ENCODE assay signal across 8 mouse cellular contexts in genomic region chr13:45001911-45002615, GRCm38 (mm10). TPM values are rescaled to one million over a fixed set of nuclear protein-coding genes. Genes with fewer than 3 reads are reported as not detected.
DNase-seq lines count a peak whose midpoint lies in the region; ATAC-seq and TF ChIP-seq lines count a peak whose summit lies in the region.

Dtnbp1 (minus strand) TSS chr13:45002147.

- peak; percentile 32; the same call in 1 of the 2 replicates for TF ChIP-seq POLR2A in testis, adult 2 months (IDR thresholded peaks at IDR 0.05; ENCODE audit: control insufficient read depth, low read depth, low read length)

- peak; percentile 68 for DNase-seq in c-Kit-negative CD71-positive TER-119-positive erythroid progenitor cells, embryonic 14.5 days (ENCODE audit: low read depth, low spot score)
- DNase-seq in forebrain, embryonic 10.5 days (ENCODE audit: extremely low spot score, low spot score): peak; percentile 60
- DNase-seq in kidney, postnatal 25 days: peak; percentile 79 to 89

- no peak for TF ChIP-seq CTCF in testis, adult 2 months (IDR thresholded peaks at IDR 0.05; ENCODE audit: control insufficient read depth, insufficient read depth, insufficient replicate concordance, low read depth, low read length)

- peak within 1 kb of the TSS; percentile 70 for H3K4me3 ChIP-seq in forebrain, embryonic 10.5 days
- H3K4me3 ChIP-seq in heart, embryonic 15.5 days: peak within 1 kb of the TSS; percentile 93
- H3K4me3 ChIP-seq in liver, embryonic 16.5 days (ENCODE audit: low read depth, low read length): peak within 1 kb of the TSS; percentile 77
- peak within 1 kb of the TSS; percentile 85 for H3K4me3 ChIP-seq in neural tube, embryonic 13.5 days
- peak within 1 kb of the TSS; percentile 87 for H3K4me3 ChIP-seq in testis, adult 2 months (ENCODE audit: control insufficient read depth, low read depth, low read length)

- H3K9me3 ChIP-seq in forebrain, embryonic 10.5 days: no peaks in the 10 kb centered on the region
- no peaks in the 10 kb centered on the region for H3K9me3 ChIP-seq in heart, embryonic 15.5 days (replicated peaks)
- H3K9me3 ChIP-seq in liver, embryonic 16.5 days (replicated peaks; ENCODE audit: control insufficient read depth, low read length): no peaks in the 10 kb centered on the region
- no peaks in the 10 kb centered on the region for H3K9me3 ChIP-seq in neural tube, embryonic 13.5 days

- peak within 1 kb of the TSS; percentile 82 for H3K4me2 ChIP-seq in heart, embryonic 15.5 days
- H3K4me2 ChIP-seq in liver, embryonic 16.5 days (ENCODE audit: low read depth, low read length): peak within 1 kb of the TSS; percentile 84
- H3K4me2 ChIP-seq in neural tube, embryonic 13.5 days: peak within 1 kb of the TSS; percentile 87

- WGBS in forebrain, embryonic 10.5 days: under 1% methylated on average over 67 of the region's 68 CpGs
- under 1% methylated on average over 53 of the region's 68 CpGs for WGBS in heart, embryonic 15.5 days
- 1% methylated on average over 33 of the region's 68 CpGs for WGBS in liver, embryonic 16.5 days (ENCODE audit: insufficient replicate concordance)
- under 1% methylated on average over 61 of the region's 68 CpGs for WGBS in neural tube, embryonic 13.5 days

- H3K27ac ChIP-seq in forebrain, embryonic 10.5 days: peak within 1 kb of the TSS; percentile 94
- peak within 1 kb of the TSS; percentile 91 for H3K27ac ChIP-seq in heart, embryonic 15.5 days
- peak within 1 kb of the TSS; percentile 81 for H3K27ac ChIP-seq in liver, embryonic 16.5 days (ENCODE audit: low read length)
- peak within 1 kb of the TSS; percentile 78 for H3K27ac ChIP-seq in neural tube, embryonic 13.5 days (replicated peaks)
- peak within 1 kb of the TSS; percentile 73 for H3K27ac ChIP-seq in testis, adult 2 months (ENCODE audit: control insufficient read depth, insufficient read depth, low read depth, low read length)

- peaks cover 8% of the 10 kb centered on the region for H3K36me3 ChIP-seq in forebrain, embryonic 10.5 days (replicated peaks)
- no peaks in the 10 kb centered on the region for H3K36me3 ChIP-seq in heart, embryonic 15.5 days
- no peaks in the 10 kb centered on the region for H3K36me3 ChIP-seq in liver, embryonic 16.5 days (ENCODE audit: control insufficient read depth, insufficient read depth)
- H3K36me3 ChIP-seq in neural tube, embryonic 13.5 days: peaks cover 6% of the 10 kb centered on the region; the same call in 1 of the 2 replicates
- H3K36me3 ChIP-seq in testis, adult 2 months (ENCODE audit: control insufficient read depth, insufficient read depth, low read length): no peaks in the 10 kb centered on the region; the same call in none of the 2 replicates

- H3K4me1 ChIP-seq in forebrain, embryonic 10.5 days: peaks cover 30% of the 10 kb centered on the region
- H3K4me1 ChIP-seq in heart, embryonic 15.5 days (replicated peaks): peaks cover 36% of the 10 kb centered on the region
- H3K4me1 ChIP-seq in liver, embryonic 16.5 days (ENCODE audit: control insufficient read depth, low read depth, low read length): peaks cover 8% of the 10 kb centered on the region
- H3K4me1 ChIP-seq in neural tube, embryonic 13.5 days (replicated peaks): peaks cover 31% of the 10 kb centered on the region
- peaks cover 6% of the 10 kb centered on the region for H3K4me1 ChIP-seq in testis, adult 2 months (ENCODE audit: control insufficient read depth, insufficient read depth, low read length)

- peak; percentile 79 for ATAC-seq in CD4-positive, CD25-positive, alpha-beta regulatory T cell, adult 4 months
- ATAC-seq in heart, embryonic 15.5 days (replicated peaks; ENCODE audit: insufficient number of reproducible peaks, insufficient read depth, low FRiP score, low read depth): peak; percentile 90
- ATAC-seq in liver, embryonic 16.5 days (ENCODE audit: low read depth): peak; percentile 89
- peak; percentile 91 for ATAC-seq in neural tube, embryonic 13.5 days (ENCODE audit: low read depth)

- H3K27me3 ChIP-seq in forebrain, embryonic 10.5 days (ENCODE audit: poor library complexity, severe bottlenecking): no peaks in the 10 kb centered on the region
- H3K27me3 ChIP-seq in heart, embryonic 15.5 days: no peaks in the 10 kb centered on the region
- no peaks in the 10 kb centered on the region for H3K27me3 ChIP-seq in liver, embryonic 16.5 days (ENCODE audit: control insufficient read depth, insufficient read depth, low read depth, low read length)
- no peaks in the 10 kb centered on the region for H3K27me3 ChIP-seq in neural tube, embryonic 13.5 days
- no peaks in the 10 kb centered on the region for H3K27me3 ChIP-seq in testis, adult 2 months (ENCODE audit: control insufficient read depth, insufficient read depth, low read length)

- H3K9ac ChIP-seq in heart, embryonic 15.5 days: peak within 1 kb of the TSS; percentile 77
- peak within 1 kb of the TSS; percentile 78 for H3K9ac ChIP-seq in liver, embryonic 16.5 days (ENCODE audit: low read depth, low read length)
- peak within 1 kb of the TSS; percentile 88 for H3K9ac ChIP-seq in neural tube, embryonic 13.5 days

RNA-seq across cellular contexts. Expression of gene Dtnbp1, which starts in this region (rescaled TPM):
- 1 to 10 TPM; 5.3 to 8.9 TPM for polyA plus RNA-seq in CD4-positive, CD25-positive, alpha-beta regulatory T cell, adult 4 months (2017; shearing (Covaris generic))
- 81.8 and 89.4 TPM in 2 replicates for polyA plus RNA-seq in forebrain, embryonic 10.5 days (2016; fragmentation: Nextera tagmentation; extraction: Ambion mirVana)
- polyA plus RNA-seq in heart, embryonic 15.5 days (2015; fragmentation: Nextera tagmentation; extraction: Ambion mirVana): 82.1 and 97.8 TPM in 2 replicates
- 25.7 and 25.8 TPM in 2 replicates for polyA plus RNA-seq in liver, embryonic 16.5 days (2015; fragmentation: Nextera tagmentation; extraction: Ambion mirVana)
- 111 and 118 TPM in 2 replicates for polyA plus RNA-seq in neural tube, embryonic 13.5 days (2015; fragmentation: Nextera tagmentation; extraction: Ambion mirVana)
- polyA plus RNA-seq in testis, adult 2 months (2012; rRNA removed): 96.6 and 96.7 TPM in 2 replicates

Comparison
In these comparisons a context has a peak if more than half of its experiments do, and no peak if none do; other contexts are left out.
1. Peak in every context shown above with its lines: DNase-seq, ATAC-seq, H3K4me3 ChIP-seq and H3K27ac ChIP-seq.